Comparison of ENCODE assay signal across 12 mouse cellular contexts in the genomic region with DNA sequence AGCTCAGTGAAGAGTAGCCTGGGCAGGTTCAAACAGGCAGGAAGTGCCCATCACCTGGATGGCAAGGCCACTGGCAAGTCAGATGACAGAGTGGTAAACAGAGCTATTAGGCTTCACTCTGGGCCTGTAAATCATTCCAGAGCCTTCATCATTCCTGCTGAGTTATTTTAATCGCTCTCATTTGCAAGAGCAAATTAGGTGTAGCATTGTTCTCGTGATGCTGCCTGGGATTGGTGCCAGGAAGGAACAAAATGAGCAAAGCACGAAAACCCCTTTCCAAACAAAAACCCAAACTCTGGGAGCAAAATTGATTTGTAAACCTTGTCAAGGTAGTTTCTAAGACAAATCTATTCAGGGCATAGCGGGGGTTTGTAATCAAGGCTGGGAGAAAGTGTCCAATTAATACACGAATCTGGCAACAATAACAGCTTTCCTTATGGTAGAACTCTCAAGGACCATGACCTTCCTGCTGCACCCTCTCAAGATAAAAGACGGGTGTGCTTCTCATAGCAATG.
DNase-seq lines count a peak whose midpoint lies in the region; ATAC-seq lines count a peak whose summit lies in the region.
"Had no signal": no experiment of that assay in that cellular context is flagged by ENCODE, and none has a peak within 500 bp of the region (broad histone marks: within the 10 kb centered on the region; RNA-seq: fewer than 3 reads in every experiment).

No protein-coding gene starts in this region.

- H3K27ac ChIP-seq in hindbrain, embryonic 12.5 days = no peak overlapping the region
- no peak overlapping the region for H3K27ac ChIP-seq in hindbrain, embryonic 16.5 days (ENCODE audit: low read depth, low read length)
- no peak overlapping the region; the same call in 1 of the 2 replicates for H3K27ac ChIP-seq in forebrain, embryonic 13.5 days
- H3K27ac ChIP-seq in neural tube, embryonic 15.5 days (replicated peaks) = peak overlapping the region; percentile 33; the same call in 1 of the 2 replicates
- H3K27ac ChIP-seq: limb, embryonic 15.5 days had no signal

- ATAC-seq in hindbrain, embryonic 12.5 days (ENCODE audit: low FRiP score) = peak; percentile 61; the same call in 1 of the 2 replicates
- no peak for ATAC-seq in hindbrain, embryonic 16.5 days
- peak; percentile 88 for ATAC-seq in forebrain, embryonic 13.5 days
- ATAC-seq in neural tube, embryonic 15.5 days (ENCODE audit: low FRiP score) = no peak

- WGBS in hindbrain, embryonic 12.5 days = 61% methylated on average over 6 of the region's 6 CpGs
- 40% methylated on average over 6 of the region's 6 CpGs for WGBS in hindbrain, embryonic 16.5 days
- WGBS in forebrain, embryonic 13.5 days = 21% methylated on average over 6 of the region's 6 CpGs
- WGBS in neural tube, embryonic 15.5 days = 36% methylated on average over 6 of the region's 6 CpGs

- no peaks in the 10 kb centered on the region for H3K4me1 ChIP-seq in hindbrain, embryonic 12.5 days
- H3K4me1 ChIP-seq in hindbrain, embryonic 16.5 days (ENCODE audit: control insufficient read depth, insufficient read depth, low read depth, low read length) = no peaks in the 10 kb centered on the region; the same call in 1 of the 2 replicates
- H3K4me1 ChIP-seq in forebrain, embryonic 13.5 days = peaks cover 17% of the 10 kb centered on the region
- peaks cover 10% of the 10 kb centered on the region for H3K4me1 ChIP-seq in neural tube, embryonic 15.5 days
- H3K4me1 ChIP-seq: limb, embryonic 15.5 days had no signal

- no peak overlapping the region for H3K9ac ChIP-seq in hindbrain, embryonic 12.5 days
- H3K9ac ChIP-seq in hindbrain, embryonic 16.5 days (ENCODE audit: low read depth, low read length) = no peak overlapping the region
- no peak overlapping the region for H3K9ac ChIP-seq in forebrain, embryonic 13.5 days
- no peak overlapping the region for H3K9ac ChIP-seq in neural tube, embryonic 15.5 days (replicated peaks)
- H3K9ac ChIP-seq: limb, embryonic 15.5 days; lung, embryonic 14.5 days had no signal

- no peak overlapping the region for H3K4me2 ChIP-seq in hindbrain, embryonic 12.5 days (replicated peaks)
- no peak overlapping the region for H3K4me2 ChIP-seq in hindbrain, embryonic 16.5 days (ENCODE audit: low read length)
- no peak overlapping the region for H3K4me2 ChIP-seq in forebrain, embryonic 13.5 days
- no peak overlapping the region for H3K4me2 ChIP-seq in neural tube, embryonic 15.5 days
- H3K4me2 ChIP-seq: heart, embryonic 11.5 days; limb, embryonic 15.5 days; lung, embryonic 14.5 days had no signal

- H3K4me3 ChIP-seq in hindbrain, embryonic 12.5 days = no peak overlapping the region
- H3K4me3 ChIP-seq in hindbrain, embryonic 16.5 days (ENCODE audit: low read length) = no peak overlapping the region
- no peak overlapping the region for H3K4me3 ChIP-seq in forebrain, embryonic 13.5 days
- no peak overlapping the region for H3K4me3 ChIP-seq in neural tube, embryonic 15.5 days (replicated peaks)
- H3K4me3 ChIP-seq: limb, embryonic 15.5 days had no signal

- H3K36me3 ChIP-seq in hindbrain, embryonic 12.5 days = no peaks in the 10 kb centered on the region
- no peaks in the 10 kb centered on the region for H3K36me3 ChIP-seq in hindbrain, embryonic 16.5 days (ENCODE audit: control insufficient read depth, insufficient read depth, low read length)
- H3K36me3 ChIP-seq in forebrain, embryonic 13.5 days (ENCODE audit: poor library complexity, severe bottlenecking) = no peaks in the 10 kb centered on the region
- no peaks in the 10 kb centered on the region for H3K36me3 ChIP-seq in neural tube, embryonic 15.5 days
- H3K36me3 ChIP-seq: limb, embryonic 15.5 days had no signal

- DNase-seq in left cerebral cortex, adult 8-10 months (ENCODE audit: low spot score in 2 of 2) = peak; percentile 1 to 18
- no peak for DNase-seq in left cerebral cortex, adult 11 months (ENCODE audit: low spot score)
- DNase-seq in yolk sac, embryonic 10.5 days (ENCODE audit: low spot score) = no peak
- DNase-seq in urinary bladder, postnatal 36 days (ENCODE audit: low spot score in 2 of 2) = no peak
- DNase-seq: heart, postnatal 36 days; lung, embryonic 14.5 days had no signal

- H3K27me3 ChIP-seq in hindbrain, embryonic 12.5 days = no peaks in the 10 kb centered on the region
- H3K27me3 ChIP-seq in hindbrain, embryonic 16.5 days (replicated peaks; ENCODE audit: control insufficient read depth, insufficient read depth, low read length) = no peaks in the 10 kb centered on the region
- H3K27me3 ChIP-seq in forebrain, embryonic 13.5 days = peaks cover 37% of the 10 kb centered on the region
- no peaks in the 10 kb centered on the region for H3K27me3 ChIP-seq in neural tube, embryonic 15.5 days (replicated peaks)
- H3K27me3 ChIP-seq: limb, embryonic 15.5 days had no signal

- H3K9me3 ChIP-seq in hindbrain, embryonic 12.5 days (replicated peaks) = no peaks in the 10 kb centered on the region
- H3K9me3 ChIP-seq in hindbrain, embryonic 16.5 days (ENCODE audit: control insufficient read depth, low read length) = no peaks in the 10 kb centered on the region; the same call in 1 of the 2 replicates
- peaks cover 3% of the 10 kb centered on the region for H3K9me3 ChIP-seq in forebrain, embryonic 13.5 days (replicated peaks)
- H3K9me3 ChIP-seq in neural tube, embryonic 15.5 days (replicated peaks) = 0 out of 2 replicates have a peak, but pooled peaks cover 3% of the 10 kb centered on the region
- H3K9me3 ChIP-seq: limb, embryonic 15.5 days had no signal

Comparison
In these comparisons a context has a peak if more than half of its experiments do, and no peak if none do; other contexts are left out.
1. ATAC-seq: peak in hindbrain, embryonic 12.5 days (single experiment) and forebrain, embryonic 13.5 days (single experiment); none in hindbrain, embryonic 16.5 days (single experiment) and neural tube, embryonic 15.5 days (single experiment).
2. DNase-seq: peak in left cerebral cortex, adult 8-10 months (2 of 2); none in left cerebral cortex, adult 11 months (single experiment), yolk sac, embryonic 10.5 days (single experiment) and urinary bladder, postnatal 36 days (0 of 2).